Mouse (Mus musculus) ES-Bruce4 (cell line): Measurements from ENCODE around the gene Slc8a3.

ENCODE experiments used
- CTCF ChIP-seq: IDR thresholded peaks from one replicate; pipeline ENCODE4 v1.8.1; 2011; ENCODE audit warnings: low read depth, low read length
- EP300 ChIP-seq: IDR thresholded peaks from 2 replicates; pipeline ENCODE4 v1.6.1; 2011; ENCODE audit warnings: low read depth, low read length; ENCODE audit not compliant: insufficient read depth
- POLR2A ChIP-seq: IDR thresholded peaks from one replicate; pipeline ENCODE4 v1.8.1; 2011; ENCODE audit warnings: low read length; ENCODE audit not compliant: insufficient read depth

DNA sequence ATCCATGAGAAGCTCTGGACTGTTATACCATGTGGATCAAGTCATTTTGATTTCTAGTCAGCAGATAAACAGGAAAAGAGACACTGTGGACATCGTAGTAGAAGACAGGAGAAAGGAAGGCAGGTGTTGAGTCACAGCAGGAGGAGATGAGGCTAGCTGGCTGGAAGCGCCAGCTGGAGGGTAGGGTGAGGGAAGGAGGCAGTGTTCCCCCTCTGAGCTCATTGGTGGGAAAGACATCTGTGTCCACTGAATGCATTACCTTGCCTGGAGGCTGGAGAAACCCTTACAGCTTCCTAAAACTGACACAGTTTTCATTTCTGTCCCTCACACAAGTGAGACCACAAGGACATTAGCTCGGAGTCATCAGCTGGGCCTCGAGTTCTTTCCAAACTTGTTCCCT, 113.6 kb downstream of the Slc8a3 start:
- no peak for TF ChIP-seq CTCF
- TF ChIP-seq EP300, result no peak
- TF ChIP-seq POLR2A, result no peak
